Mouse (Mus musculus) embryonic facial prominence, embryonic 14.5 days (tissue): ENCODE data around the gene Abhd5. TPM values are rescaled to one million over a fixed set of nuclear protein-coding genes. Genes with fewer than 3 reads are reported as not detected.

ENCODE experiments used
- ATAC-seq: fragments of 200-750 bp; cut with Nextera tagmentation; 2 replicates; pipeline ENCODE4 v1.8.0; 2017; ENCODE audit warnings: low read depth, moderate number of reproducible peaks, moderate TSS enrichment
- DNase-seq: peaks from one replicate; pipeline ENCODE4 v3.0.0-alpha.2; 2015; ENCODE audit warnings: low spot score
- H3K27ac ChIP-seq: fragments of 300-500 bp; sonication (generic); replicated peaks from 2 replicates; pipeline ENCODE4 v1.5.1; 2014; ENCODE audit warnings: low read depth, mild to moderate bottlenecking, low read length, moderate library complexity
- H3K27me3 ChIP-seq: fragments of 300-500 bp; sonication (generic); replicated peaks from 2 replicates; pipeline ENCODE4 v1.6.1; 2014; ENCODE audit warnings: low read length; ENCODE audit not compliant: control insufficient read depth, insufficient read depth
- H3K36me3 ChIP-seq: fragments of 300-500 bp; sonication (generic); 2 replicates; pipeline ENCODE4 v1.6.1; 2014; ENCODE audit warnings: low read length, mixed read lengths; ENCODE audit not compliant: control insufficient read depth, insufficient read depth
- H3K4me1 ChIP-seq: fragments of 300-500 bp; sonication (generic); 2 replicates; pipeline ENCODE4 v1.6.1; 2014; ENCODE audit warnings: antibody characterized with exemption, low read length; ENCODE audit not compliant: control insufficient read depth, insufficient read depth
- H3K4me2 ChIP-seq: fragments of 300-500 bp; sonication (generic); 2 replicates; pipeline ENCODE4 v1.6.1; 2014; ENCODE audit warnings: low read depth, mild to moderate bottlenecking, low read length, moderate library complexity, mixed read lengths
- H3K4me3 ChIP-seq: fragments of 300-500 bp; sonication (generic); 2 replicates; pipeline ENCODE4 v1.5.1; 2014; ENCODE audit warnings: low read depth, mild to moderate bottlenecking, low read length
- H3K9ac ChIP-seq: fragments of 300-500 bp; sonication (generic); 2 replicates; pipeline ENCODE4 v1.6.1; 2014; ENCODE audit warnings: low read depth, mild to moderate bottlenecking, low read length, moderate library complexity, mixed read lengths
- H3K9me3 ChIP-seq: fragments of 300-500 bp; sonication (generic); 2 replicates; pipeline ENCODE4 v1.6.1; 2016; ENCODE audit warnings: low read length; ENCODE audit not compliant: control insufficient read depth
- WGBS: fragments of 180-500 bp; shearing (Covaris S2); extraction: QIAGEN DNeasy Blood & Tissue Kit; methylation state at CpG from one replicate; pipeline ENCODE4 v1.1.7; 2014; 5-methylcytosine and 5-hydroxymethylcytosine counted together
- polyA plus RNA-seq: library from polyadenylated mRNA; unstranded; fragments of >200 nt; fragmentation: Nextera tagmentation; extraction: Ambion mirVana; gene quantifications from 2 replicates; pipeline ENCODE4 v1.2.1, GENCODE M21; 2014

Gene Abhd5
- polyA plus RNA-seq, 1 experiment from 2014 or later = 37.4 TPM

- no peak overlapping the region for H3K4me2 ChIP-seq
- no peaks in the 10 kb centered on the region for H3K27me3 ChIP-seq
- DNase-seq (no peak), ATAC-seq (no peak)
- WGBS = 65% methylated on average over 6 of the region's 6 CpGs
- H3K27ac ChIP-seq = no peak overlapping the region
- H3K4me1 ChIP-seq = peaks cover 5% of the 10 kb centered on the region; the same call in 1 of the 2 replicates
- no peaks in the 10 kb centered on the region for H3K9me3 ChIP-seq
- no peak overlapping the region for H3K9ac ChIP-seq
- H3K4me3 ChIP-seq = no peak overlapping the region
- no peaks in the 10 kb centered on the region for H3K36me3 ChIP-seq
These were observed 71.7 kb downstream of the Abhd5 start for GRCm38 (mm10) chr9:122423146-122423545.

GRCm38 (mm10) chr9:122424941-122425608 lies 73.7 kb downstream of the Abhd5 start:
- ATAC-seq (no peak), DNase-seq (no peak)
- Histone ChIP-seq H3K4me3 (no peak overlapping the region), H3K27me3 (no peaks in the 10 kb centered on the region), H3K9me3 (no peaks in the 10 kb centered on the region), H3K4me1 (peaks cover 5% of the 10 kb centered on the region; the same call in 1 of the 2 replicates), H3K27ac (no peak overlapping the region), H3K36me3 (no peaks in the 10 kb centered on the region), H3K9ac (no peak overlapping the region), H3K4me2 (0 out of 2 replicates have a peak overlapping the region, but pooled peaks have one; percentile 10)
- WGBS = 50% methylated on average over 13 of the region's 14 CpGs

- no peak for DNase-seq
- Histone ChIP-seq H3K27ac (no peak overlapping the region), H3K27me3 (no peaks in the 10 kb centered on the region), H3K4me2 (no peak overlapping the region), H3K9ac (no peak overlapping the region), H3K9me3 (no peaks in the 10 kb centered on the region), H3K4me3 (no peak overlapping the region), H3K36me3 (no peaks in the 10 kb centered on the region), H3K4me1 (peaks cover 5% of the 10 kb centered on the region; the same call in 1 of the 2 replicates)
- 0 out of 2 replicates have a peak, but pooled peaks have one; percentile 44 for ATAC-seq
- WGBS = 73% methylated on average over 12 of the region's 12 CpGs
These were observed 77.7 kb downstream of the Abhd5 start for GRCm38 (mm10) chr9:122429058-122429649.

- no peaks in the 10 kb centered on the region for H3K27me3 ChIP-seq
- H3K4me2 ChIP-seq = no peak overlapping the region
- no peak overlapping the region for H3K9ac ChIP-seq
- no peak overlapping the region for H3K27ac ChIP-seq
- H3K36me3 ChIP-seq = no peaks in the 10 kb centered on the region
- H3K4me3 ChIP-seq = no peak overlapping the region
- WGBS = 78% methylated on average over 1 of the region's 1 CpGs
- ATAC-seq (no peak), DNase-seq (no peak)
- no peaks in the 10 kb centered on the region for H3K9me3 ChIP-seq
- H3K4me1 ChIP-seq = peaks cover 5% of the 10 kb centered on the region; the same call in 1 of the 2 replicates
These were observed 78.3 kb downstream of the Abhd5 start for GRCm38 (mm10) chr9:122429685-122430084.

Other genes starting within 250 kb of the Abhd5 start
- gene Snrk, start 234.3 kb upstream of the Abhd5 start, polyA plus RNA-seq = 42.4 and 42.9 TPM in 2 replicates
- gene Ano10, start 57.2 kb upstream of the Abhd5 start, polyA plus RNA-seq = 43.3 and 48.6 TPM in 2 replicates